Mouse (Mus musculus) neural tube, postnatal 0 days (tissue): ENCODE data around the gene Olfr507. TPM values are rescaled to one million over a fixed set of nuclear protein-coding genes. Genes with fewer than 3 reads are reported as not detected.

Source experiments
- polyA plus RNA-seq: library from polyadenylated mRNA; unstranded; fragments of >200 nt; fragmentation: Nextera tagmentation; extraction: Ambion mirVana; gene quantifications from 2 replicates; pipeline ENCODE4 v1.2.1, GENCODE M21; 2015

Olfr507 gene
- not detected in 2 replicates for polyA plus RNA-seq

DNA sequence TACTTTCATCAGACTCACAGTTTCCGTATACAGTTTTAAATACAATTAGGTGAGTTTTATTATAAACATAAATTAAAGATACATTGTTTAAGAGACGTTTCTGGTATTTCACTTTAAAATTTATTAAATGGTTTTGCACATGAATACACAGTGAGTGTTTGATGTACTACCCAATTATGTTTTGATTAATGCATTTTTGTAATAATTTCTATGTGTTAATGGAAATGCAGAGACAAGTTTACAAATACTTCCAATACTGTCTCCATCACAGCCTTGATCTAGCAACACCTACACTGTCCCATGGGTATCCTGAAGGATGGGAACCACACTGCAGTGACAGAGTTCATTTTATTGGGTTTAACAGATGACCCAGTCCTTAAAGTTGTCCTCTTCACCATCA is at the start of gene Olfr507:
Olfr507 (plus strand) TSS at position 301 of the 400 bp plus-strand sequence.

GRCm38 (mm10) chr7:108610487-108610886 is 11.1 kb upstream of the Olfr507 start, which contains the start of gene Olfr506:
TSS of gene Olfr506 (plus strand) at chr7:108610787.

GRCm38 (mm10) chr7:108629694-108630093 is 8.1 kb downstream of the Olfr507 start, which contains the start of gene Olfr508:
TSS of gene Olfr508 (plus strand) at chr7:108629994.

GRCm38 (mm10) chr7:108651806-108652205 is 30.2 kb downstream of the Olfr507 start, which contains the start of gene Olfr509:
TSS of gene Olfr509 (minus strand) at chr7:108651906.

GRCm38 (mm10) chr7:108666118-108666517 is 44.5 kb downstream of the Olfr507 start, which contains the start of gene Olfr510:
TSS of gene Olfr510 (plus strand) at chr7:108666418.

Other genes with a start within 250 kb of the Olfr507 start
- not detected in 2 replicates for gene Olfr495, start 228.6 kb upstream of the Olfr507 start, polyA plus RNA-seq
- not detected in 2 replicates for gene Olfr497, start 201.4 kb upstream of the Olfr507 start, polyA plus RNA-seq
- gene Olfr498, start 156.5 kb upstream of the Olfr507 start, polyA plus RNA-seq, result not detected in 2 replicates
- not detected in 2 replicates for gene Olfr502, start 96.7 kb upstream of the Olfr507 start, polyA plus RNA-seq
- gene Olfr503, start 77.3 kb upstream of the Olfr507 start, polyA plus RNA-seq, result not detected in 2 replicates
- not detected in 2 replicates for gene Olfr504, start 56.0 kb upstream of the Olfr507 start, polyA plus RNA-seq
- not detected in 2 replicates for gene Olfr506, start 11.0 kb upstream of the Olfr507 start, polyA plus RNA-seq
- gene Olfr508, start 8.2 kb downstream of the Olfr507 start, polyA plus RNA-seq, result not detected in 2 replicates
- not detected in 2 replicates for gene Olfr509, start 30.1 kb downstream of the Olfr507 start, polyA plus RNA-seq
- gene Olfr510, start 44.6 kb downstream of the Olfr507 start, polyA plus RNA-seq, result not detected in 2 replicates
- not detected in 2 replicates for gene Olfr512, start 91.5 kb downstream of the Olfr507 start, polyA plus RNA-seq
- gene Olfr513, start 129.2 kb downstream of the Olfr507 start, polyA plus RNA-seq, result not detected in 2 replicates
- not detected in 2 replicates for gene Olfr514, start 204.2 kb downstream of the Olfr507 start, polyA plus RNA-seq
- not detected in 2 replicates for gene Olfr516, start 228.7 kb downstream of the Olfr507 start, polyA plus RNA-seq